Mouse (Mus musculus) left cerebral cortex, postnatal 4 days (tissue): Measurements from ENCODE around the gene Marco. TPM values are rescaled to one million over a fixed set of nuclear protein-coding genes. Genes with fewer than 3 reads are reported as not detected.

ENCODE experiments used
- DNase-seq: peaks from one replicate; pipeline ENCODE4 v3.0.0-alpha.2; 2022
- intact Hi-C: fragments of 180-260 bp; cut with DNase I; formaldehyde crosslinking; loops from one replicate; pipeline ENCODE4 v1.15.1; 2025
- total RNA-seq, 2 experiments: library from RNA; stranded (reverse); gene quantifications; 2 replicates each; pipeline ENCODE4 v1.2.3; 2021

Gene Marco
- total RNA-seq, 2 experiments from 2014 or later: 0.72 TPM; not detected in 1

DNA sequence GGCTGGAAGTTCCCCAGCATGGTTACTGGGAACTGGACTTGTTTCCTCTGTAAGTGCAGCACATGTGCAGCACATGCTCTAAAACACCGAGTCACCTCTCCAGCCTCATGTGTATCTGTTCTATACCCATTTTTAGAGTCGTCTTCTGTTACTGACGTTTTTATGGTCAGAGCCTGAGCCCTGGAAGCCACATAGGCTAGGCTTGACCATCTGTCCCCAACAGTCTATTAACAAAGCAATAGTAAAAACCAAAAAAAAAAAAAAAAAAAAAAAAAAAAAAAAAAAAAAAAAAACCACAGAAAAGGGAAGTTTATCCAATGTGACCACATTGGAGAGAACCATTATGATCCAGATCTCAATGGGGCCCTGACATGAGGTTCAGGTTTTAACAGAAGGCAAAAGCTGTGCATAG lies 61.6 kb downstream of the Marco start:
- intact Hi-C loops: no loop called here
- DNase-seq: no peak

DNA sequence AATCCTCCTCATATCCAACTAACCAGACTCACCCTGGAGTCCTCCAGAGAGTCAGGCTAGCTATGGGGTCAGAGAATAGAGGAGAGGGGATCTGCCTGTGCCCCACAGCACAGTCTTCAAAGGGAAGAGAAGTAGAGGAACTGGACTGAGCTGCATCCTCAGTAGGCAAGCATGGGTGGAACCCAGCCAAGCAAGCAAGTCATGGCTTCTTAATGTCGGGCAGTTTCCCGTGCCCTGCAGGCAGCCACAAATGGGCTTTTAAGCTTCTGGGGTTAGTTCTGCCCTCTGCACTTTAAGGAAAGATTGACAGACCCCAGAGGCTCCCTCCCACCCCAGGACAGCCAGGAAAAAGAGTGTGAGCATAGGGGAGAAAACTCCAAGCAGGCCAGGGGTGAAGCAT lies 63.2 kb downstream of the Marco start:
- intact Hi-C loops: no loop called here
- no peak for DNase-seq

DNA sequence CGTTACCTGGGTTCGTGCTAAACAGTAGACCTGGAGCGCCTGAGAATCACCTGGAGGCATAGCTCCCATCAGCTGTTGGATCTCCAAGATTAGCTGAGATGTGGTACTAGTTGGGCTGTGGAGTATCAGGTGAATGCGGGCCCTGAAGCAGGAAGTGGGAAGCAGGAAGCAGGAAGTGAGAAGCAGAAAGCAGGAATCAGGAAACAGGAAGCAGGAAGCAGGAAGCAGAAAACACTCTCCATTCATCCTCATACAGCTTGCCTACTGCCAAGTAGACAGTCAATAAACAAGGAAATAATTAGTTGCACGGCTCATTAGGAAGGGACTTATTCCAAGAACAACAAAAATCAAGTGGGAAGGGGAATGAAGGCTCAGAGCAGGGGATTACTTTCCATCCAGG lies 69.2 kb downstream of the Marco start:
- intact Hi-C loops: no loop called here

DNA sequence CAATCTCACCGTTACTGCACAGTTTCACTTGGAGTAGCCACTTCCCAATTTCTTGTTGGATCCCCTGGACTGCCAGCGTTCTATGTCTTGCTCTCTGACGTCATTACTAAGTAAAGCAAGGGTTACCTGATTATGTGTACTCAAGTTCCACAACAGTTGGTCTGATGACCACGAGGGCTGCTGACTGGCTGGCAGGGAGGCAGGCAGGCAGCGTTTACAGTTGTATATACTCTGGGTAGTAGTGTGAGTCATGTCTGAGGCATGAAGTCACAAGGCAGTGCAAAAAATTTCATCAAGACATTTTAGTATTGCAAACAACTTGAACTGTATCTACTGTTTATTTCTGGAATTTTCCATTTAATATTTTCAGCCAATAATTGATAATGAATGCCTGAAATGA lies 74.7 kb downstream of the Marco start:
- intact Hi-C loops: no loop called here

More for the DNA sequence above, 69.2 kb downstream of the Marco start:
- no peak for DNase-seq

DNA sequence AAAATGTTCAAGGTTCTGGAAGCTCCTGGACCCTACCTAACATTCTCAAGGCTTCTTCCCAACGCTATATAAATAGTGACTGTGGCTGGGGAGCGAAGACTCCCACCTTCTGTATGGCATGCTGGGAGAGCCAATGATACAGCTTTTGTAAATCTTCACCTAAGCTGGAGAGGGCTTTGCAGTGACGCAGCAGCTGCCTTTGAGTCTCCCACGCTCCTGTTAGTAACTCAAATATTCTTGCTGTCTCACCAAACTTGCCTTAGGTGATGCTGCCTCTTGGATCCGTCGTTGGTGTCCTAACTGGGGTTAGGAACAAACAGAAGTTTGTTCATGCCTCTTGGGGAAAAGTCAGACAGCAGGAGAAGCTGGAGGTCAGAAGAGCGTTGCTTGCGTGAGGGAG lies 79.2 kb downstream of the Marco start:
- no peak for DNase-seq
- intact Hi-C loops: no loop called here

More for the DNA sequence above, 74.7 kb downstream of the Marco start:
- no peak for DNase-seq

Other genes with a start within 250 kb of the Marco start
- 1 to 10 TPM; 4.2 to 6.1 TPM for gene Steap3, start 232.3 kb downstream of the Marco start, total RNA-seq
- 1 to 10 TPM in 1 of 2 experiments, under 1 TPM in 1; 0.50 to 1.3 TPM for gene C1ql2, start 164.4 kb downstream of the Marco start, total RNA-seq
- gene En1, start 97.4 kb upstream of the Marco start, total RNA-seq: under 1 TPM; 0.12 to 0.14 TPM